ENCODE assay signal across 1 mouse cellular context in the genomic region with DNA sequence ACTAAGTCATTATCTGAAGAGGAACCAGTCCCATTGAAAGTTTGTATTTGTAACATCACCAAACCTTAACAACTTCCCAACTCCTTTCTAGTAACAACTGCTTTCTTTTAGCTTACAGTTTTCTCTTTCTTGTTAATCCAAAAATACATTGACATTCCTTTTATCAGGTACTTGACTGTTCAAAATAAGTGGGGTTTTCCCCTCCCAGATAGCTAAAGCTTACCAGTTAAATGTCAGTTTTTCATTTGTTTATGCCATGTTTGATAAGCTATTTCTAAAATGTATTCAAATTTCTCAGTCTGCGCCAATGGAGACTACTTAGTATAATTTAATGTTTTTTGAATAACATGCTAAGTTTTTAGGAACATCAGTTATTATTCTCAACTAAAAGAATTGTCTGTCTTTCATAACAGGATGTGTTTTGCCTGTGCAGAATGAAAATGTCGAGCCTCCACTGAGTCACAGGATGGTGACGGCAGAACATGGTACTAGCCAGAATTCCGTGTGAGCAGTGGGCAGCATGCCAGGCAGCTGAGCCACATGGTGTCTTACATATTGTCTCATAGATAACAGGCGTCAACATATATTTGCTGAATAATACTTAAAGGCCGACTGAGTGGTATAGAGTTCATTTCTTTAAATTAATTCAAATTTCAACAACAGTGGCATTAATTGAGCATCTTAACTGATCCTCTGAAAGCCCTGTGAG.
TF ChIP-seq lines count a peak whose summit lies in the region.

No protein-coding gene starts in this region.

TF ChIP-seq in MEL, 35 proteins besides CTCF, POLR2A, EP300 and RAD21 (continued from another document):
- TF ChIP-seq ETS1 (IDR thresholded peaks at IDR 0.05; ENCODE audit: low read depth, low read length) (peak; percentile 98), JUND (IDR thresholded peaks at IDR 0.05; ENCODE audit: low read depth, low read length) (no peak), TAL1 (IDR thresholded peaks at IDR 0.05; ENCODE audit: low read length) (0 out of 2 replicates have a peak, but pooled peaks have one; percentile 13)
TF ChIP-seq in MEL: peak in this region for 10.
